Mouse (Mus musculus): ENCODE measurements around the gene Alkbh2. TPM values are rescaled to one million over a fixed set of nuclear protein-coding genes. Genes with fewer than 3 reads are reported as not detected.

Gene Alkbh2
- total RNA-seq, 2 experiments from 2014 or later = 1.6 to 3.2 TPM

DNA sequence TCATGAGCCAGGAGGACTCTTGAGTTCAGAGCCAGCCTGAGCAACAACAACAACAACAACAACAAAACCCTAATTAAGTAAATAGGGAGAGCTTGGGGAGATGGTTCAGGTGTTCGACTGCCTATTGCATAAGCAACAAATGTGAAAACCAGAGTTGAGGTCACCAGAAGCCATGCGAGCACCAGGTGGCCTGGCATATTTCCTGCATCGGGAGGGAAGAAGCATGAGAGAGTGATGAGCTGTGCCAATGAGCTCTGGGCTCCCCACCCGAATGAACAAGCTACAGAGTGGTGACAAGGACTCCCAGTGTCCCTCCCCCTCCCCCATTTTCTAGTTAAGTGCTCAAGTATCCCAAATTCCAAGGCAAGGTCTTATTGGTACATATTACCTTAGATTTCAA is 26.1 kb downstream of the Alkbh2 start:
- no peak for ATAC-seq (ENCODE audit: poor library complexity, severe bottlenecking)

DNA sequence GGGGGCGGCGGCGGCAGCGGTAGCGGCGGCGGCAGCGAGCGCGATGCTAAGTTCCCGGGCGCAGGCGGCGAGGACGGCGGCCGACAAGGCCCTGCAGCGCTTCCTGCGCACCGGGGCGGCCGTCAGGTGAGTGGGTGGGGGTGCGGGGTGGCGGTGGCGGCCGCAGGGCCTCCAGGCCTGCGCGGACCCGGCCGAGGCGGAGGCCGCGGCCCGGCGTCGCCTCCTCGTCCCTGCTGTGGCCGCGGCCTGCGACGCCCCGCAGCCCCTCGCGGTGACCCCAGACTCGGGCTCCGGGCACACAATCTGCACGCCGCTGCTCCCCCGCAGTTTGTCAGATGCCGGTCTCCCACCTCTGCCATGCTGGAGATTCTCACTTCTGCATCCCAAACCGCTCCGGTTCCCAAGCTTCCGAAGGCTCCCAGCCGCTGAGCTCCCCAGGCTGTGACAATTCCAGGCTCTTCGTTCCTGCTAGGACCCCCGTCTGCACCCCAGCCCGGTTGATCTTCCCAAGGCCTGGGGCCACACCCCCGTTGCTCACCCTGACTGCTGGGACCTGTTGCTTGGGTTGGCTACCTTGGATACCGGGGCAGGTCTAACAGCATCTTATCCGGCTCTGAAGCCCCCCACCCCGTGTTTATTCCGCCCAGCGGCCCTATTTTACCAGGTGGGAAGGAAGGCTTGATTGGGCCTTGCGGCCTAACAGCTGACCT is 27.5 kb downstream of the Alkbh2 start:
- ATAC-seq (ENCODE audit: poor library complexity, severe bottlenecking) = no peak

DNA sequence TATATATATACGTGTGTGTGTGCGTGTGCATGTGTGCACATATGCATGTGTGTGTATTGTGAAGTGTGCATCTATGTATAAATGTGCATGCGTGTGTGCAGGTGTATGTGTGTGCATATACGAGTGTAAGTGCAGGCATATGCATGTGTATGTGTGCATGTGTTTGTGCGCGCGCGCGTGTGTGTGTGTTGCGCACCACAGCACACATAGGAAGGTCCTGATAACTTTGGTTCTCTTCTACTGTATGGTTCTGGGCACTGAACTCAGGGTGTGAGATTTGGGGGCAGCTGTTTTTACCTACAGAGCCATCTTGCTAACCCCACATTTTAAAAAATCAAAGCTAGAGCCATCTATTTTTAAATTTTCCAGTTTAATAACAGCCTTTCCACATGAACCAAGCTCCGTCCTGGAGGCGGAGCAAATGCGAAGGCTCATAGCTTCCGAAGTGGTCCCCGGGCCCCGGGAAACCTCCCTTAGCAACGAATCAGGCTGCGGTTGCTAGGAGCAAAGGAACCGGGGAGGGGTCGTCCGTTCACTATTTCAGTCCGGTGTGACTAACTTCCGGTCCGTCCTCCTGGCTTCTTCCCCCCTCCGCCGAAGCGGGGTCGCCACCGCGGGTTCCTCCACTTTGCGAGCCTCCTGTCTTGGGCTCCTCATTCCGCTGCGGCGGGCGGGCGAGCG is 28.2 kb downstream of the Alkbh2 start:
- peak; percentile 95 for ATAC-seq (ENCODE audit: poor library complexity, severe bottlenecking)

DNA sequence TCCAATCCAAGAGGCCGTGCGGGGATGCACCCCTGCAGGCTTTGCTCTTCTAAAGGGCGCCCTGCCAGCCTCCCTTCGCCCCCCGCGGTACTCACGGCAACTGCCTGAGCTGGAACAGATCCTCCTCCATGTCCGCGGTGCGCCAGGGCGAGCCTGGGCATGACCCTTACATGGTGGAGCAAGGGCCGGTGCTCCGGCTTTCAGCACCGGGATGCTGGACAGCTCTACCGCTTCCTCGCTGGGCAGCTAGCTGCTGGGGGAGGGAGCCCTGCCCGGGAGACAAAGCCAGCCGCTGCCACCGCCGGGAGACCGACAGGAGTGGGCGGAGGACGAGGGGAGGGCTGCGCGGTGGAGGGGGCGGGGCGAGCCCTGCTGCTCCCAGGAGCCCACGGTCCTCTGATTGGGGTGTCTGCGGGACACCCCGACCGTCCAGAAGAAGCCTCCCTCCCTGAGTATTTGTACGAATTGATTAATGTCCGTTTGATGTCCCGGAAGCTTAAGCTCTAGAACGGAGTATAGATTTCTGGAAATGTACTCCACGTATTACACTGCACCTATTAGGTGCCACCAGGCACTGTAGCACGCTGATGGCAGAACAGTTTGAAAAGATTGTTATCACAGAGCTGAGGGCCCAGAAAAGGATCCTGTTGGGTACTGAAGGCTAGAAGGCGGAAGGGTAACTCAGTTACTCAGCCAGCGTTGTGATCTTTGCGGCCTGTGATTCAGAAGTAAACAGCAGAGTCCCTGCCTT is 36.8 kb downstream of the Alkbh2 start, which contains the start of gene Svop:
Gene Svop (minus strand): TSS at position 514 of the 751 bp plus-strand sequence.
- ATAC-seq (ENCODE audit: poor library complexity, severe bottlenecking) = 0 out of 2 replicates have a peak, but pooled peaks have one; percentile 24

DNA sequence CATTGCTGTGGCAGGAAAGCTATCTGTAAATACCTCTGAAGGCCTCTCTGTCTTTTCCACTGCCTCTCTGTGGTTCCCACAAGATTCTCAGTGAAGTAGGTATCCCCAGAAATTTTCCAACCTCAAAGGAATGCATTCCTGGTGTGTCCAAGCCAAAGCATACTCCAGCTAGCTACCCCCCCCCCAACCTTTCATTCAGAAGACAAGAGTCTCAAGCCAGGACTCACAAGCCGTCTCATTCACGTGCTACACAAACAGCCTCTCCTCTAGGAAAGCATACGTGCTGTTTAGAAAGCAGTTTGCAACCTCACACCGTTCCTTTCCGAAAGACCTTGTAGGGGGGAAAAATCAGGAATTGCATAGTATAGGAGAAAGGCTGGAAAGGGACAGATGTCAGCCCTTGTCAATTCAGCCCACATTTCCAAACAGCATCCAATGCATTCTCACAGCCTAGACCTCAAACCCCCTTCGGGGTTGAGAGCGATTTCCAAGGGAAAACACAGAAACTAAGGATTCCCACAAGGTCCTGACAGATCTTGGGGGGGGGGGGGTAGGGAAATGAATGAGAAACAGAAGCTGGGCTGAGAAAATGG is 37.5 kb downstream of the Alkbh2 start:
- ATAC-seq (ENCODE audit: poor library complexity, severe bottlenecking) = no peak

DNA sequence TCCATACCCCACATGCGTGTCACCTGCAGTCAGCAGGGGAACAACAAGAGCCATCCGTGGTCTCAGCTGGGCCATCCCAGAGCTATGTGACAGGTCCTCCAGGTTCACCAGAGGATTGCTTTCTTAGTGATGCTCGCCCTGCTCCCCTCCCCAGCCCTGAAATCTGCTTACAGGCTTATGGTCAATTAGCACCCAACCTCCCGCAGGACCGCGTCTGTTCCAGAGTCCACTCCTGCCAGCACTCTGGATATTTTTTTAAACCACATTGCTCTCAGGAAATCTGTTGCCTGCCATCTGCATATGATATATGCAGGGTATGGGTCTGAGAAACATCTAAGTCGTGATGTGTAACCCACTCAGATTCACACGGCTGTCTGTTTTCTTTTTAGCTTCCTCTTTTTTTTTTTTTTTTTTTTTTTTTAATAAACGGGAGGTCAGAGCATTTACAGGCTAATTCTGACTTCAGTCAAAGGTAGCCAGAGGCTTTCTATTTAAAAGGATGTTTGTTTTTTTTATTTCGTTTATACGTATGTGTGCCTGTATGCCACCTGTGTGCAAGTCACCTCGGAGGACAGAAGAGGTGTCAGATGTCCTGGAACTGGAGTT is 40.0 kb downstream of the Alkbh2 start:
- no peak for ATAC-seq (ENCODE audit: poor library complexity, severe bottlenecking)

DNA sequence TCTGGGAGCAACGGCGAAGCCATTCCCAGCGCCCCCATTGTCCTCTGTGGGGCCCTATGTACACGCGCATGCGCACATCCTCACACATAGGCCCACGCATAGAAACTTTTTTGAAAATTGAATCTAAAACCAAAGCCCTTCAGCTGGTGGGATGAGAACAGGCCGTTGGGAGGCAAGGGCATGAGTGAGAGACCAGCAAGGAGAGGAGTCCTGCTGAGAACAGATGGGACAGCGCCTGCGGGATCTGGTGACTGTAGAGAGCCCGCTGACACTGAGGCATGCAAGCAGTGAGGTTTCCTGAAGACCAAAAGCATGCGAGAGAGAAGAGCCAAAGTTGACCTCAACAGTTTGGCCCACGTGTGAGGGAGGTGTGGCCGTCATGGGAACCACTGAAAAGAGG is 42.5 kb downstream of the Alkbh2 start:
- ATAC-seq (ENCODE audit: poor library complexity, severe bottlenecking) = no peak

DNA sequence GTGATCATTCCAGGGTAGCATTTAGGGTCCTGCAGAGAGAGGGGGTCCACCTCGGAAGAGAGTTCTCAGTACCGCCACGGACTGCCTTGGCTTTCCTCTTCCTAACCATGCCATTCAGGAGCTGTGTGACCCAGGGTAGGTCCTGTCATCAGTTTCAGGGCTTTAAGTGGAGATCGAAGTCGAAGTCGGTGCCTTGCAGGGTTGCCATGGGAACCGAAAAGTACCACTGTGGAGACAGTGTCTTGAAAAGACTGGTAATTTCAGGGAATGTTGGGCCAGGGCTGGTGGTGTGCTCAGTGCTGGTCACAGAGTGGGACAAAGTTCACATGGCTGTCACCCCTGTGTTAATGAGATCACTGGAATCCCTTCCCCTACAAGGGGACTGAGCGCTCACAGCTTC is 51.0 kb downstream of the Alkbh2 start:
- no peak for ATAC-seq (ENCODE audit: poor library complexity, severe bottlenecking)

Other genes starting within 250 kb of the Alkbh2 start
- gene Coro1c, start 219.5 kb downstream of the Alkbh2 start, total RNA-seq (2015) = 93.2 and 103 TPM in 2 replicates
- 141 and 145 TPM in 2 replicates for gene Coro1c, start 219.5 kb downstream of the Alkbh2 start, total RNA-seq (2017)
- 10.2 and 10.4 TPM in 2 replicates for gene Ssh1, start 134.3 kb downstream of the Alkbh2 start, total RNA-seq (2015)
- gene Ssh1, start 134.3 kb downstream of the Alkbh2 start, total RNA-seq (2017) = 4.7 and 4.9 TPM in 2 replicates
- not detected in 2 replicates for gene Dao, start 124.5 kb downstream of the Alkbh2 start, total RNA-seq (2015)
- not detected in 2 replicates for gene Dao, start 124.5 kb downstream of the Alkbh2 start, total RNA-seq (2017)
- gene Usp30, start 62.8 kb downstream of the Alkbh2 start, total RNA-seq (2015) = 2.8 and 7.2 TPM in 2 replicates
- 3.5 and 4.7 TPM in 2 replicates for gene Usp30, start 62.8 kb downstream of the Alkbh2 start, total RNA-seq (2017)
- not detected in 2 replicates for gene Svop, start 36.6 kb downstream of the Alkbh2 start, total RNA-seq (2015)
- not detected in 2 replicates for gene Svop, start 36.6 kb downstream of the Alkbh2 start, total RNA-seq (2017)
- gene Ung, start 2.2 kb upstream of the Alkbh2 start, total RNA-seq (2015) = 3.0 and 3.1 TPM in 2 replicates
- gene Ung, start 2.2 kb upstream of the Alkbh2 start, total RNA-seq (2017) = 6.1 and 9.7 TPM in 2 replicates
- 0.02 and 0.05 TPM in 2 replicates for gene Acacb, start 18.3 kb upstream of the Alkbh2 start, total RNA-seq (2015)
- 0.07 TPM in 1 of 2 replicates, not detected in the other for gene Acacb, start 18.3 kb upstream of the Alkbh2 start, total RNA-seq (2017)
- not detected in 2 replicates for gene Foxn4, start 145.6 kb upstream of the Alkbh2 start, total RNA-seq (2015)
- not detected in 2 replicates for gene Foxn4, start 145.6 kb upstream of the Alkbh2 start, total RNA-seq (2017)
- gene Myo1h, start 160.9 kb upstream of the Alkbh2 start, total RNA-seq (2015) = 4.3 and 8.6 TPM in 2 replicates
- gene Myo1h, start 160.9 kb upstream of the Alkbh2 start, total RNA-seq (2017) = 5.2 and 12.5 TPM in 2 replicates